Mouse (Mus musculus): Measurements from ENCODE around the gene Nek3. TPM values are rescaled to one million over a fixed set of nuclear protein-coding genes. Genes with fewer than 3 reads are reported as not detected.
"Not testable (repeated sequence)": the region's sequence is repeated elsewhere in the genome, so short reads cannot be mapped to it uniquely, and the experiment has no call there.

The Nek3 gene
- total RNA-seq, 2 experiments from 2014 or later, result 2.5 to 2.7 TPM

- no peak for TF ChIP-seq CTCF (conservative IDR thresholded peaks at IDR 0.05)
- peak overlapping the region; percentile 62 for H3K4me3 ChIP-seq
- DNase-seq (ENCODE audit: low spot score in 2 of 2), result no peak
- peak overlapping the region; percentile 90 for H3K27ac ChIP-seq
These were observed 770 bp downstream of the Nek3 start for GRCm38 (mm10) chr8:22165251-22166079.

GRCm38 (mm10) chr8:22164431-22164830 is 1.8 kb downstream of the Nek3 start:
- no peak overlapping the region for H3K27ac ChIP-seq
- TF ChIP-seq CTCF (conservative IDR thresholded peaks at IDR 0.05), result no peak
- H3K4me3 ChIP-seq, result no peak overlapping the region
- DNase-seq (ENCODE audit: low spot score in 2 of 2), result no peak

GRCm38 (mm10) chr8:22162206-22162605 is 4.0 kb downstream of the Nek3 start:
- H3K4me3 ChIP-seq, result no peak overlapping the region
- DNase-seq (ENCODE audit: low spot score in 2 of 2), result no peak
- H3K27ac ChIP-seq, result no peak overlapping the region
- TF ChIP-seq CTCF (conservative IDR thresholded peaks at IDR 0.05), result no peak

- no peak overlapping the region for H3K27ac ChIP-seq
- no peak for TF ChIP-seq CTCF (conservative IDR thresholded peaks at IDR 0.05)
- DNase-seq (ENCODE audit: low spot score in 2 of 2), result no peak
- no peak overlapping the region for H3K4me3 ChIP-seq
These were observed 15.9 kb downstream of the Nek3 start for GRCm38 (mm10) chr8:22150345-22150663.

GRCm38 (mm10) chr8:22149643-22150344 is 16.4 kb downstream of the Nek3 start:
- no peak for TF ChIP-seq CTCF (conservative IDR thresholded peaks at IDR 0.05)
- H3K27ac ChIP-seq, result no peak overlapping the region
- DNase-seq (ENCODE audit: low spot score in 2 of 2), result no peak
- no peak overlapping the region for H3K4me3 ChIP-seq

GRCm38 (mm10) chr8:22148367-22148740 is 17.9 kb downstream of the Nek3 start:
- Histone ChIP-seq H3K27ac (no peak overlapping the region), H3K4me3 (no peak overlapping the region)
- no peak for TF ChIP-seq CTCF (conservative IDR thresholded peaks at IDR 0.05)
- DNase-seq (ENCODE audit: low spot score in 2 of 2), result no peak

- DNase-seq (ENCODE audit: low spot score in 2 of 2), result no peak
- TF ChIP-seq CTCF (conservative IDR thresholded peaks at IDR 0.05), result no peak
- no peak overlapping the region for H3K27ac ChIP-seq
- H3K4me3 ChIP-seq, result no peak overlapping the region
These were observed 18.4 kb downstream of the Nek3 start for GRCm38 (mm10) chr8:22147706-22148366.

GRCm38 (mm10) chr8:22145831-22146230 is 20.4 kb downstream of the Nek3 start:
- DNase-seq (ENCODE audit: low spot score in 2 of 2), result no peak
- TF ChIP-seq CTCF (conservative IDR thresholded peaks at IDR 0.05), result no peak
- Histone ChIP-seq H3K4me3 (no peak overlapping the region), H3K27ac (no peak overlapping the region)

- no peak for DNase-seq (ENCODE audit: low spot score in 2 of 2)
- Histone ChIP-seq H3K27ac (no peak overlapping the region), H3K4me3 (no peak overlapping the region)
- no peak for TF ChIP-seq CTCF (conservative IDR thresholded peaks at IDR 0.05)
These were observed 22.3 kb downstream of the Nek3 start for GRCm38 (mm10) chr8:22143764-22144491.

GRCm38 (mm10) chr8:22142592-22142991 is 23.6 kb downstream of the Nek3 start:
- TF ChIP-seq CTCF (conservative IDR thresholded peaks at IDR 0.05), result no peak

GRCm38 (mm10) chr8:22141836-22142385 is 24.3 kb downstream of the Nek3 start:
- TF ChIP-seq CTCF (conservative IDR thresholded peaks at IDR 0.05), result no peak
- no peak overlapping the region for H3K4me3 ChIP-seq
- no peak for DNase-seq (ENCODE audit: low spot score in 2 of 2)
- no peak overlapping the region for H3K27ac ChIP-seq

More at GRCm38 (mm10) chr8:22142592-22142991, 23.6 kb downstream of the Nek3 start:
- DNase-seq (ENCODE audit: low spot score in 2 of 2), result no peak
- Histone ChIP-seq H3K27ac (no peak overlapping the region), H3K4me3 (no peak overlapping the region)

GRCm38 (mm10) chr8:22136462-22136861 is 29.8 kb downstream of the Nek3 start:
- not testable (repeated sequence) for H3K4me3 ChIP-seq; DNase-seq (ENCODE audit: low spot score in 2 of 2); H3K27ac ChIP-seq
